Mouse (Mus musculus) forebrain, postnatal 0 days (tissue): Measurements from ENCODE around the gene Asb1. TPM values are rescaled to one million over a fixed set of nuclear protein-coding genes. Genes with fewer than 3 reads are reported as not detected.

ENCODE experiments used
- ATAC-seq: fragments of 200-750 bp; cut with Nextera tagmentation; 2 replicates; pipeline ENCODE4 v1.8.0; 2017; ENCODE audit warnings: mild to moderate bottlenecking, moderate library complexity
- DNase-seq: peaks from one replicate; pipeline ENCODE4 v3.0.0-alpha.2; 2015
- H3K27ac ChIP-seq: fragments of 300-500 bp; sonication (generic); 2 replicates; pipeline ENCODE4 v1.5.1; 2014; ENCODE audit warnings: low read depth, mild to moderate bottlenecking, antibody characterized with exemption, low read length, moderate library complexity, mixed read lengths
- H3K27me3 ChIP-seq: fragments of 300-500 bp; sonication (generic); 2 replicates; pipeline ENCODE4 v1.6.1; 2014; ENCODE audit warnings: mild to moderate bottlenecking, low read length, mixed read lengths; ENCODE audit not compliant: insufficient read depth
- H3K36me3 ChIP-seq: fragments of 300-500 bp; sonication (generic); 2 replicates; pipeline ENCODE4 v1.6.1; 2014; ENCODE audit warnings: mild to moderate bottlenecking, moderate library complexity; ENCODE audit not compliant: insufficient read depth
- H3K4me1 ChIP-seq: fragments of 300-500 bp; sonication (generic); 2 replicates; pipeline ENCODE4 v1.6.1; 2014; ENCODE audit warnings: antibody characterized with exemption; ENCODE audit not compliant: insufficient read depth
- H3K4me2 ChIP-seq: fragments of 300-500 bp; sonication (generic); 2 replicates; pipeline ENCODE4 v1.6.1; 2014; ENCODE audit warnings: low read depth, mild to moderate bottlenecking, moderate library complexity
- H3K4me3 ChIP-seq: fragments of 300-500 bp; sonication (generic); 2 replicates; pipeline ENCODE4 v1.5.1; 2014; ENCODE audit warnings: low read depth, low read length, mixed read lengths
- H3K9ac ChIP-seq: fragments of 300-500 bp; sonication (generic); 2 replicates; pipeline ENCODE4 v1.6.1; 2014; ENCODE audit warnings: mild to moderate bottlenecking
- H3K9me3 ChIP-seq: fragments of 300-500 bp; sonication (generic); 2 replicates; pipeline ENCODE4 v1.6.1; 2016; ENCODE audit warnings: low read length
- CTCF ChIP-seq: sonication (generic); IDR thresholded peaks from 2 replicates; pipeline ENCODE4 v1.5.1; 2016; ENCODE audit warnings: antibody characterized with exemption, control low read depth, low read depth
- WGBS: fragments of 180-500 bp; shearing (Covaris S2); extraction: QIAGEN DNeasy Blood & Tissue Kit; methylation state at CpG from one replicate; pipeline ENCODE4 v1.1.7; 2014; 5-methylcytosine and 5-hydroxymethylcytosine counted together
- polyA plus RNA-seq: library from polyadenylated mRNA; unstranded; fragments of >200 nt; fragmentation: Nextera tagmentation; extraction: Ambion mirVana; gene quantifications from 2 replicates; pipeline ENCODE4 v1.2.1, GENCODE M21; 2015
- total RNA-seq: library from RNA; depleted of rRNA; stranded (reverse); fragments of >200 nt; gene quantifications from 2 replicates; pipeline ENCODE4 v1.2.3, GENCODE M21; 2014; rRNA removed

The Asb1 gene
- total and polyA plus RNA-seq, 2 experiments from 2014 or later: 8.3 to 31.1 TPM

GRCm38 (mm10) chr1:91601362-91602096, 61.2 kb downstream of the Asb1 start:
- H3K27me3 ChIP-seq: no peaks in the 10 kb centered on the region
- H3K4me3 ChIP-seq: no peak overlapping the region
- no peaks in the 10 kb centered on the region for H3K36me3 ChIP-seq
- no peak overlapping the region for H3K27ac ChIP-seq
- no peak for TF ChIP-seq CTCF
- H3K9ac ChIP-seq: no peak overlapping the region
- H3K4me2 ChIP-seq: no peak overlapping the region
- ATAC-seq (no peak), DNase-seq (no peak)
- H3K4me1 ChIP-seq: 0 out of 2 replicates have a peak, but pooled peaks cover 3% of the 10 kb centered on the region
- H3K9me3 ChIP-seq: no peaks in the 10 kb centered on the region
- 82% methylated on average over 2 of the region's 2 CpGs for WGBS

- Histone ChIP-seq H3K9me3 (no peaks in the 10 kb centered on the region), H3K36me3 (no peaks in the 10 kb centered on the region), H3K27me3 (no peaks in the 10 kb centered on the region), H3K4me3 (no peak overlapping the region), H3K9ac (no peak overlapping the region), H3K27ac (no peak overlapping the region), H3K4me1 (0 out of 2 replicates have a peak, but pooled peaks cover 3% of the 10 kb centered on the region), H3K4me2 (no peak overlapping the region)
- no peak for ATAC-seq
- 63% methylated on average over 14 of the region's 14 CpGs for WGBS
- no peak for DNase-seq
- TF ChIP-seq CTCF: no peak
These were observed 65.3 kb downstream of the Asb1 start for GRCm38 (mm10) chr1:91605632-91606031.

DNA sequence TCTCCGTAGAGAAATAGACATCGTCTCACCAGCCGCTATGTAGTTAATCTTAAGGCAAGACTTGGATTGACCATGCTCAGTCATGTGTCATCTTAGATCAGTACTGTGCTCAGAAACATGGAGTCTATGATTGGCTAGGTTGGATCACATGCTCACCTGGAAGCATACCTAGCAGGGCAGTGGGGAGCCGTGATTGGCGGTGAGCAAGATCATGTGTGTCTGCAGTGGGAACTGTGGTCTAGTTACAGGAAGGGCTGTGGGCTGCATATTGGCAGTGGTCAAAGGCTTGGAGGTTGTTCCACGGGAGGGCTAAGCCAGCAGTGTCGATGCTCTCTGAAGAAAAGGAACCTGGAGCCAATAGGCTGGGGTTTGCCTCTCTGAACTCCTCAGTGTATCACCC, 66.4 kb downstream of the Asb1 start:
- Histone ChIP-seq H3K4me3 (no peak overlapping the region), H3K4me2 (no peak overlapping the region), H3K9ac (no peak overlapping the region), H3K27me3 (no peaks in the 10 kb centered on the region), H3K9me3 (no peaks in the 10 kb centered on the region), H3K4me1 (no peaks in the 10 kb centered on the region), H3K27ac (no peak overlapping the region), H3K36me3 (no peaks in the 10 kb centered on the region)
- 96% methylated on average over 7 of the region's 7 CpGs for WGBS
- DNase-seq (no peak), ATAC-seq (no peak)
- TF ChIP-seq CTCF: no peak

DNA sequence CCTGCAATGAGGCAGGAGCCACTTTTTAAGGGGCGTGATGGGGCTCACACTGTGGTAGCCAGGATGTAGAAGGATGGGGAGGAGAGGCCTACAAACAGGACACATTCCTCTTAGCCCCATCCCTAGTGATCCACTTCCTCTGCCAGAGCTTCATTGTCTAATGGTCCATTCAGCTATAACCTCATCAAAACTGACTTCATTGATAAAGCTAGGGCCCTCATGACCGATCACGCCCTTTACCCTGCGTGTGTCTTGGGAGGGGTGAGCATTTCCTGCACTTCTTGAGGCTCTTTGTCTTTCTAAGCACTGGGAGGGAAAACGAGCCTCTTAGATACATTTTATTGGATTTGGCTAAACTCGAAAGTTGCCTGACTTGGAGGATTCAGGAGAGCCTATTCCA, 66.8 kb downstream of the Asb1 start:
- ATAC-seq (no peak), DNase-seq (no peak)
- no peak overlapping the region for H3K27ac ChIP-seq
- no peaks in the 10 kb centered on the region for H3K27me3 ChIP-seq
- no peak for TF ChIP-seq CTCF
- no peak overlapping the region for H3K4me3 ChIP-seq
- H3K36me3 ChIP-seq: no peaks in the 10 kb centered on the region
- H3K9ac ChIP-seq: no peak overlapping the region
- no peak overlapping the region for H3K4me2 ChIP-seq
- 80% methylated on average over 6 of the region's 6 CpGs for WGBS
- no peaks in the 10 kb centered on the region for H3K4me1 ChIP-seq
- no peaks in the 10 kb centered on the region for H3K9me3 ChIP-seq

Other genes starting within 250 kb of the Asb1 start
- gene Scly, start 242.2 kb upstream of the Asb1 start, total RNA-seq: 6.7 and 8.7 TPM in 2 replicates
- gene Scly, start 242.2 kb upstream of the Asb1 start, polyA plus RNA-seq: 5.4 and 6.4 TPM in 2 replicates
- 0.15 and 0.19 TPM in 2 replicates for gene Espnl, start 218.5 kb upstream of the Asb1 start, total RNA-seq
- gene Espnl, start 218.5 kb upstream of the Asb1 start, polyA plus RNA-seq: 0.08 and 0.13 TPM in 2 replicates
- gene Klhl30, start 189.5 kb upstream of the Asb1 start, total RNA-seq: 0.08 and 0.24 TPM in 2 replicates
- 0.10 and 0.12 TPM in 2 replicates for gene Klhl30, start 189.5 kb upstream of the Asb1 start, polyA plus RNA-seq
- gene Erfe, start 174.1 kb upstream of the Asb1 start, total RNA-seq: 0.31 and 0.33 TPM in 2 replicates
- gene Erfe, start 174.1 kb upstream of the Asb1 start, polyA plus RNA-seq: 0.09 and 0.21 TPM in 2 replicates
- gene Ilkap, start 141.7 kb upstream of the Asb1 start, total RNA-seq: 104 and 108 TPM in 2 replicates
- gene Ilkap, start 141.7 kb upstream of the Asb1 start, polyA plus RNA-seq: 129 TPM in 2 replicates
- 133 and 154 TPM in 2 replicates for gene Hes6, start 126.5 kb upstream of the Asb1 start, total RNA-seq
- 154 and 177 TPM in 2 replicates for gene Hes6, start 126.5 kb upstream of the Asb1 start, polyA plus RNA-seq
- gene Per2, start 81.2 kb upstream of the Asb1 start, total RNA-seq: 6.3 and 9.0 TPM in 2 replicates
- gene Per2, start 81.2 kb upstream of the Asb1 start, polyA plus RNA-seq: 2.3 and 4.3 TPM in 2 replicates
- gene Traf3ip1, start 45.9 kb upstream of the Asb1 start, total RNA-seq: 10.1 and 15.8 TPM in 2 replicates
- 4.6 and 6.4 TPM in 2 replicates for gene Traf3ip1, start 45.9 kb upstream of the Asb1 start, polyA plus RNA-seq